Mouse (Mus musculus): ENCODE results near the gene Ergic1.

The Ergic1 gene

DNA sequence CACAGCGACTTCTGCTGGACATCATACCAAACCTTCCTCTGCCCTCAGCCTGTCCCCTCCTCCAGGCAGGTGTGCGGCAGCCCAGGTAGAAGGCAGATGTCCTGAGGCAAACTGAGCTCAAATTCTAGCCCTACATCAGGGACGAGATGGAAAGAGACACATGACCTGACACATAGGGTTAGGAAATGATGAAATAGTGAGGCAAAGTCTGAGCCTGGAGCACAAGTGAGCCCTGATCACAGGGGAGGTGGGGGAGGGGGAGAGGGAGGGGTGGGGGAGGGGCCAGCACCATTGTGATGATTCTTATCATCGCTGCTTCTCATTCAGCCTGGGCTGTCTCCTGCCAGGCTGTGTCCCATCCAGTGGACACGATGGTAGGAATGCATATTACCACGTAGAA lies 40.6 kb downstream of the Ergic1 start:
- no peak for DNase-seq

DNA sequence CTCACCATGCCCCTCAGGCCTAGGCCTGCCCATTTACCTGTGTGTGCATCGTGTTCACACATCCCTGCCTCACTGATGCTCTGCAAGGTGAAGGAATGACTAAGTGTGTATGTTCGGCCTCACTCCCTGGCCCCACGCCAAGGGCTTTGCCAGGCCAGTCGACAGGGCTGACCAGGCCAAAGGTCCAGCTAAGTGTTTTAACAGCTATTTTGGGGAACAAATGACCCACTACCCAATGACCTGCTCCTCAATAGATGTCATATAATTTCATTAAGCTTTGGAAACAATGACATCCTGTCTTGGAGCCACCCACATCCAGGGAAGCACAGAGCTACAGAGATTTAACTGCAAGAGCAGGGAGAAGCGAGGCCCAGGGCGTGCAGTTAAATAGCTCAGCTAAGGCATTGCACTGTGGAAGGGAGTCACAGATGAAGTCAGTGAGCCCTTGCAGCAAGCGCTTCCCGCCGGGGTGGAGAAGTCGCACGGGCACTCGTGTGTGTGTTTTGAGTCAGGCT lies 41.1 kb downstream of the Ergic1 start:
- peak; percentile 72 for DNase-seq

DNA sequence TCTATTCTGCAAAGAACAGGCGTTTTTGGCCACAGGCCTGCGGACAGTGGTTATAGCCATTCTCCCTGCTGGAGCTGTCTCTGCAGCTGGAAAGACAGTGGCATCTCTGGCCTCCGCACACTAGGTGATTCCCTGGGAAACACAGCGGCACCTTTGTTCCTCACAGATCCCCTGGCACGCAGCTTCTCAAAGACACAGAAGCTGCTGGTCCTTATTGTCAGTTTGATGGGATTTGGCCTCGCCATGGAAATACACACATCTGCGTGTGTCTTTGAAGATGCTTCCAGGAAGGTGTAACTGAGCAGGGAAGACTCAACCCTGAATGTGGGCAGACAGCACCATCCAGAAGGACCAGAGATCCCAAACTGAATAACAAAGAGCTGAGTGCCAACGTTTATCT lies 42.0 kb downstream of the Ergic1 start:
- DNase-seq: no peak

DNA sequence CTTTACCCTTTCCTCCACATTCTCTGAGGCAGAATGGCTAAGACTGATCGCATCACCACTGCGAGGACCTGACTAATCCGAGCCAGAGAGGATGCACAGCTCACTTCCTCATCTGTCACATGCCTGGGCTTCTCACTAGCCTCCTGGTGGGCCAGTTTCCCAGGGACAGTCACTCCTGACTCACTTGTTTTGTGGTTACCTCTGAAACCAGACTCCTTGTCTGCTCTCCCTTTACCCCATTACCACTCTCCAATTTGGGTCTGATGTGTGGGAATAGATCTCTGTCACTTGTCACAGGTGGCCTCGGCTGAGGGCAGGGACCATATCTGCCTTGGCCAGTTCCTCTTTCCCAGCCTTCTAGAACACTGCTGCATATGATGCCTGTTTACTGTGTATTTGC lies 44.3 kb downstream of the Ergic1 start:
- DNase-seq: no peak

DNA sequence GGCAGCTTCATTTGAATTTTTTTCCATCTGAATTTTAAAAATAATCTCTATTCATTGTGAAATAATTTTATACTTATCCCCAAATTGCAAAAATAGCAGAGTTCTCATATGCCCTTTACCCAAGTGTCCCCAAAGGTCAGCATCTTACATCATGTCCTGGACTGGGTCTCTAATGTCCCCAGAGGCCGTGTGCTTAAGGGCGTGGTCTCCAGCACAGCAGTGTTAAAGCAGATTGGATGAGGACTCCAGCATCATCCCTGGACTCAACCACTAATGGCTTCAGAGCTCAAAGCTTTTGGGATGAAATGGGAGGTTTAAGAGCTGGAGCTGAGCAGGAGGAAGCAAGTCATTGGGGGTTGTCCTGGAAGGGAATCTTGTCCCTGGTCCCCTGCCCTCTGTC lies 45.2 kb downstream of the Ergic1 start:
- no peak for DNase-seq

DNA sequence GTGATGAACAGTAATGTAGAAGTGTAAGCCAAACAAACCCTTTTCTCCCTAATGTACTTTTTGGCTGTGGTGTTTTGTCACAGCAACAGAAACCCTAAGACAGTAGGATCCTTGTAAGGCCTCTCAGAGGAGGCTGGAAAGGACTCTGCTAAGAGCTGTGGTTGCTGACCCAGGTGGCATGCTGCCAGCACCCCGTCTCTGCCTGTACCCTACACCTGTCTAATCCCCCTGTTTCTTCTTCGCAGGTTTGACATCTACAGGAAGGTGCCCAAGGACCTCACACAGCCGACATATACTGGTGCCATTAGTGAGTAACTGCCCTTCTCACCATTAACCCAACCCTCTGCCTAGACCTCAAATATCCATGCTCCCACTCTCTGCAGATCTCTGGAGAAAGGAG lies 47.1 kb downstream of the Ergic1 start:
- no peak for DNase-seq

DNA sequence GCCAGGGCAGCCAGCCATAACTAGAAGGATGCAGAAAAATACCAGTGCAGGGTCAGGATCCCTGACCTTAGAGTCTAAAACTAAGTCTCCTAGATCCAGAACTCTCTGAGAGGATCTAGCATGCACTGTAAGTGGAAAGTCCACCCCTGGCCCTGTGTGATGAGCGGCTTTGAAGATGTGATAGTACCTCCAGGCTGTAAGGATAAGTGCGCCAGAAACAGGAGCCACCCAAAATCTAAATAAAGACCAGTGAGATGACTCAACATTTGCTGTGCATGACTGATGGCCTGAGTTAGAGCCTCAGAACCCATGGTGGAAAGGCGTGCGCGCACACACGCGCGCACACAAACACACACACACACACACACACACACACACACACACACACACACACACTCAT lies 47.6 kb downstream of the Ergic1 start:
- DNase-seq: no peak

DNA sequence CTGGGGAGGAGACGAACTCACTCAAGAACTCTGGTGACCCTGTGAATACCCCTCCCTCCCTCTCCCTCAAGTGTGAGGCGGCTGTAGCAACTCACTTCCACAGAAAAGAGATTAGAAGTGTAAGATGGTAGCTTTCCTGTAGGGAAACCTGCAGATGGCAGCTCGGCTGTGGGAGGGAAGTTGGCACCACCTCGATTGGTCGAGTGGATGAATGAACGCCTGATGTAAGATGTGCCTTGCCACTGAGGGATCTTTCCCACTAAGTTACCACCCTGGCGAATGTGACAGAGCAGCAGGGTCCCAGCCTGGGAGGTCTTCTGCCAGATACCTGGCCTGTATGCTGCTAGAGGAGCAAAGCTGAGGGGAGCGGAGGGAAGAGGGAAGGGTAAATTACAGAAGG lies 48.5 kb downstream of the Ergic1 start:
- DNase-seq: no peak

DNA sequence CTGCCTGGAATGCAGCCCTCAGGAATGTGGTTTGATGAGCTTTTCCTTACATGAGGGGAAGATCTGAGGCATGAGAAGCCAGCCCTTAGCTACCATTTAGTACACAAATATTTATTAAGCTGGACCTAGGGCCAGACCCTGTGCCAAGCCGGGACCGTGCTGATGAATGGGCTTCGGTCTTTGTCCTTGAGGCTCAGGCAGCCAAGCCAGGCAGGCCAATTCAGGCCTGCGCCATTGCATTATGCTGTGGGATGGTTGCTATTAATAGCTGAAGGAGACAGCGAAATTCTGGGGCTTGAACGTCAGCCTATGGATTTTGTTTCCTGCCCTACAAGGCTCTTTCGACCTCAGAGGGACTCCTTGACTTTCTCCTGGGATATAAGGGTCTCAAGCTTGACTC lies 50.0 kb downstream of the Ergic1 start:
- no peak for DNase-seq

DNA sequence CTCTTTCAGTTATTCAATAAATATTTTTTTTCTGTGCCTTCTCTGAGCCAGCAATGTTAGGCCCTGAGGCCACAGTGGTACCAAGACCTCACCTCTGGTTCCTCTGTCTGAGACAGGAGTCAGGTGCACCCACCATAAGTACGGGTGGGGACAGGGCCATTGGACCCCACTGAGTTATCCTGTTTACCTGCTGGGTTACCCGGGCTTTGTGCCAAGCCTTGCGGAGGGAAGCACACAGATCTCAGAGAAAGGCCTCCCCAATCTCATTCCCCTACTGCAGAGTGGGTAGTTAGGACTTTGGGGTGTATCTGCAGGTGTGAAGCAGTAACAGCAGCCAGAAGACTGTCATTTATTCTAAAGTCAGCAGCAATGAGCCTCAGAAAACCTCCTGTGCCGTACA lies 50.6 kb downstream of the Ergic1 start:
- DNase-seq: no peak

DNA sequence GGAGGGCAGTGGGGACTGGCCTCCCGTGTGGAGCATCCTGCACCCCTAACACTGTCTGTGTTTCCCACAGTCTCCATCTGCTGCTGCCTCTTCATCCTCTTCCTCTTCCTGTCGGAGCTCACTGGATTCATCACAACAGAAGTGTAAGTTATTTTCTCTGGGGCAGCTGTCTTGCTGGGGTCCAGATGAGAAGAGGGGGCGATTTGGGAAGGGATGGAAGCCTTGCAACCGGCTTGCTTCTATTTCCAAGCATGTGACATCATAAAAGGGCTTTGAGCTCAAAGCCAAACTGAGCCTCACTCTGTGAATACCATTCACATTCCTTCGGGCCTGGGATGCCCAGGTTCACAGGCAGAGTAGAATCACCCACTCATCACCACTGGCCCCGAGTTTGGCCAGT lies 53.0 kb downstream of the Ergic1 start:
- DNase-seq: no peak

DNA sequence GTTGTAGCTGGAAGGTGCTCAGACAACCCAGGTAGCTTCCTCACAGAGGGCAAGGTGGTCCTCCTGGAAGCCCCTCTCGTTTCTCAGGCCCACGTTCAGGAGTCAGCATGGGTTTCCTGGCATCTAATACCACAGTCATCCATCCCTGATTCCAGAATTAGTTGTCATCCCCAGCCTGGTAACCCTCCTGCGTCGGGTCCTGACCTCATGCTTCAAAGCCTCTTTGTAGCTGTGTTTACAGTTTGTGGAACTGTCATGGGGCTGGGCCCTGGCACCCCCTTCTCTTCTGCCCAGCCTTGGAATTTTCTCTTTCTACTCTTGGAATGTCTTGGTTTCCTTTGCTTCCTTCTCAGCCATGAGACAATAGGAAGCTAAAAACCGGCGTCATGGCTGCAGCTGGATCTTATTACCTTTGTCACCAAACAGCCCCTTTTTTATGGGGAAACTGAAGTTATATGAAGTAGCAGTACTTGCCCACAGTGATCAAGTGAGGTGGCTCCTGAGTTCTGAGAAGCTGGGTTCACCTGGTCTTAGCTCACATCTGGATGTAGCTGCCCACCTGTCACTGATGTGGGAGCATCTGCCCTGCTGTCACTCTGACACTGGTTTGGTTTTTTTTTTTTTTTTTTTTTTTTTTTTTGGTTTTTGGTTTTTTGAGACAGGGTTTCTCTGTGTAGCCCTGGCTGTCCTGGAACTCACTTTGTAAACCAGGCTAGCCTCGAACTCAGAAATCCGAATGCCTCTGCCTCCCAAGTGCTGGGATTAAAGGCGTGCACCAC lies 53.6 kb downstream of the Ergic1 start:
- no peak for DNase-seq

DNA sequence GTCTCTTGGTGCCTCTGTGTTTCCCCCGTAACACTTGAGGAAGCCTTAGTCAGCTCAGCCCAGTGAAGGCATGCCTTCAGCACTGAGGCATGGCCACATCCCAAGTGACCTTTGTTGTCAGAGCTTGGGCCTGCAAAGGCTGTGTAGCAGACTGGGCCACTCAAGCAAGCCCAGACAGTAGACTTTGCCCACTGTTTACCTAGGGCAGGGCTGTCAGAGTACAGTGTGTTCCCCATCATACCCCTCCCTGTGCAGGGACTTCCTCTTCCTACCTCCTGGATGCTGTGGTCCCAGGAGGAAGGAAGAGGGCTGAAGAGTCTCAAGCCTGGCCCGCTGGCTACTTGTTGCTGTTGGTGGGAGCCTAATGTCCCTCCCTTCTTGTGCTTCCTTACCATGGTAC lies 55.4 kb downstream of the Ergic1 start:
- no peak for DNase-seq

DNA sequence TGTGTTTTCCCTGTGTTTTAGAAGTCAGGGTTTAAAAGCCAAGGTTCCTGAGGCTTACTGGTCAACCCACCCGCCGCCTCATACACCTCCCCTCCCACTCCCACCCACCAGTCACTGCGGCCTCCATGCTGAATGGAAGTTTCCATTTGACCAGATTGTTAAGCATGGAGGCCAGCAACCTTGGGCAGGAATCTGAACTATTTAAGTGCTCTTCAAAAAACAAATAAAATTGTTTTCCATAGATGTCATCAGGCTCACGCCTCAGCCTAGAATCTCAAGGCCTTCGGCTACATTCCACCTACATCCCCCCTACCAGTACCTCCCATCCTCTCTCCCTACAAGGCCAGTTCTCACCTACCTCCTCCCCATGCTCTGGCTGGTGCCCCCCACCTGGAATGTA lies 57.2 kb downstream of the Ergic1 start:
- no peak for DNase-seq

DNA sequence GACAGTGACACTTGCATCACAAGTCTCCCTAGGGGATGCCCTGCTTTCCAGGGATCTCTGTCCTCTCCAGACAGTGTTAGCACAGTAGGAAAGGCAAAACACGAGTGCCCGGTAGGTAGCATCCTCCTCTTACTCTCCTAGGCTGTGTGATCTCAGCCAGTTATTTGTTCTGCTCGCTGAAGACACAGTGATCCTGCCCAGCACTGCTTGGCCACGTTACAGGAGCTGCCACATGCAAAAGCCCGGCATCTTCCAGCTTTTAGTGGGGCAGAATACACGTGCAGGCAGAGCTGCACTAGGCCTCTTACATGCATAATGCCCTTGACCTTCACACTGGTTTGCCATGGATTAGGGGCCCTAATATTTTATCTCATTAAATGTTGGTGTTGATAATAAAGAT lies 58.3 kb downstream of the Ergic1 start:
- peak; percentile 69 for DNase-seq

DNA sequence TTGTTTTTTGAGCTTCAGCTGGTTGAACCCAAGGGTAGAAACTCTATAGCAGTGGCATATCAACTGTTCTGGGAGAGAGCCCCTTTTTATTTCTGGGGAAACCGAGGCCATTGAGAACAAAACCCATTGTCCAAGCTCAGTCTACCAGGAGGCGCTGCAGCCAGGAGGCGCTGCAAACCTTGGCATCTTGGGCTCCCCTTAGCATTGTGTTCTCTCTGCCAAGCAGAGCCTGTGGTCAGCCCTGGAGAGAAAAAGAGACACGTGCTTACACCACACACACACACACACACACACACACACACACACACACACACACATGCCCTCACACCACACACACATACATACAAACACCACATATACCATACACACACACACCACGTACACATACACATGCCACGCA lies 59.0 kb downstream of the Ergic1 start:
- DNase-seq: peak; percentile 58

DNA sequence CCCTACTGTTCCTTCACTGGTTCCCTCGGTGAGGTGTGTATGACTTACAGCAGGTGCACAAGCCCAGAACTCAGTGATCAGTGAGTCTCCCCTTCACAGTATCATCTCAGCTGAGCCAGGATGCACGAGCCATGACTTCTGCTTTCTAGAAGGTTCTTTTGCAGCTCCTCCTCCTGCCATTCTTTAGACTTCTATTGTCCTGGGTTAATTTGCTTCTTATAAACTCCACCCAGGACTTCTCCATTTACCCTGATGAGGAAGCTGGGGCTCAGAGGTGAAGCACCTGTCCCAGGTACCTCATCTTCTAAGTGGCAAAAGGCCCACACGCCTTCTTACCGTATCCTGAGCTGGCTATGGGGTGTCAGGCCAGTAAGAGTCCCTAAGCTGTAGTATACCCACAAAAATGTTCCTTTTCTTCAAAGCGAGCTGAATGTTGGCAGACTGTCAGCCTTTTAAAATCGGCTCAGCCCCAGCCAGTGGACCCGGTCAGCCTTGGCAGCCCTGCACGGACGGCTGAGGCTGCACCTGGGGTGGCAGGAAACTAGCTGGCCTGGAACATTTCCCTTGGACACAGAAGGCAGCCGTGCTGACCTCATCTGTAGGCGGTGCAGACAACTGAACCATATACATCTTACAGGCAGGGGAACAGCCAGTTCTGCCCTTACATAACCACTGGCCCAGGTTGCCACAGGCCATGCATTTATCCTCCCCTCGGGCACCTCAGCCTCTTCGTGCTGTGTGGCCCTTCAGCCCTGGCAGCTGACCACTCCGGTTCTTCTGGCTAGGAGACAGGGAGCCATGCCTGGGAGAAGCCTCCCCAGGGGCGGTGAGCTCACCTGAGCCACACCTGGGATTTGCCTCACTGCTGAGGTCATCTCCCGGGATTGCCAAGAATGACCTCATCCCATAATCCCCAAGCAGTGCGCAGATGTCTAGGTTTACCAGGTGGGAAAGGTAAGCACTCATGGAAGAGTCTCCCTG lies 59.8 kb downstream of the Ergic1 start:
- peak; percentile 95 for DNase-seq

DNA sequence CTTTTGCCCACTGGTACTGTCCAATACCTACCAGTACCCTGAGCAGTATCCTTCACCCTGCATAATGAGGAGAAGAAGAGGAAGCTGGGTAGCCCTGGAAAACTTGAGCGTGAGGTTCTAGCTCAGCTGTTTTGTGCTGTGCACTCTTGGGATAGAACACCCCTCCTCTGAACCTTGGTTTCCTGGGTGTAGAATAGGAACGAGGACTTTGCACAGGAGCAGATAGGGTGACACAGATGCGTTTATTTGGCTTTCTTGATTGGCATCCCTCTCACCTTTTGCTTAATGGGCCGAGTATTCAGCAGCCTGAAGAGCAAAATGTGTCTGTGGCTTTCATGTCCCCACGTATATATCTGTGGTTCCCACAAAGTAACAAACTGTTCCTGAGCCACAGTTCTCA lies 60.6 kb downstream of the Ergic1 start:
- no peak for DNase-seq

DNA sequence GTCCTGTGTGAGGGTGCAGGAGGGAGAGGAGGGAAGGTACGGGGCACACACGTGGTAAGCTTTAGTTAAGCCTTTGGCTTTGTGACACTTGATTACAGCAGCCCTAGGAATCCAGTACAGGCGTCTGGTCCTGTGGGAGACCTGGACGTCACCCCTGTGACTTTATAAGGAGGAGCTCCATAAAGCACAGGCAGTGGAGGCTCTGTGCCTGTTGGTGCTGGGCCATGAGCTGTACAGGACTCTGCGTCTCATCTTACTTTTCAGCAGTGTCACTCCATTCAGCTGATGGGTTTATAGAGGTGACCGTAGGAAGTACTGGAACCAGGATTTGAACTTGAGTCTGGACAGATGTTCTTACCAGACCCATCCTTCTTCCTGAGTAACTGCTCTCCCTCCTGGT lies 62.7 kb downstream of the Ergic1 start:
- no peak for DNase-seq

DNA sequence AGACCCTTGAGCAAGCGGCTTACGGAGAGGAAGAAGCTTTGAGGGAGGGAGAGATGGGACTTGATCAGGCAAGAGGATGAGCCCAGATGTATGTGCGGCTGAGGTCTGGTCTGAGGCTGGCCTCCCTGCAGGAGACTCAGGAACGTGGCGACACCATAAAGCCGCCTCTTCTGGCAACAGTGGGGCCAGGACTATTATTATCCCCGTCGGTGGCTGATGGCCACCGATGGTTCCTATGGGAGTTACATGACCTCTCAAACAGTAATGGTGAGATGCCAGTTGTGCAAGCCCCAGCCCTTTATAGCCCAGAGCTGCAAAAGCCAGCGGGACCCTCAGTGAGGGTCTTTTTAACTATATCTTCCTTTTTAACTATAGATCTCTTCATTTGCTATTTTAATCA lies 63.7 kb downstream of the Ergic1 start:
- no peak for DNase-seq

DNA sequence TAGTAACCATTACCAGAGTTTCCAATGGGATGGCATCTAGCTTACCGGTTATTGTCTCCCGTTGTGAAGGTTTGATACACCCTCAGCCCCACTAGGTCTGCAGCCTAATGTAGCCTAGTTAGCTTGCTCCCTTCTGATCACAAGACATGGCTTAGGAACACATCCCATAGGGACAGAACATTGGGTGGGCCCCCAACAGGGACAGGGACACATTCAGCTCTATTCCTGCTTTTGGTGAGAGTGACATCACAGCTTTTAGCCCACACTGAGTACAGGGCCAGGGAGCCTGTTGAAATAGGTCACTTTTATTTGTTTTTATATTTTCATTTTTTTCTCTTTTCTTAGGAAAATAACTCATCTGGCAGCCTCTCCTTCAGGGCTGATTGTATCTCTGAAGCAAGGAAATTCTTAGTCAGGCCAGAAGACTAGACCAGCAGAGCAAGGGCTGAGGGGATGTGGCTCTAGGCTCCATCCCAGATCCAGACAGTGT lies 64.3 kb downstream of the Ergic1 start:
- DNase-seq: no peak

DNA sequence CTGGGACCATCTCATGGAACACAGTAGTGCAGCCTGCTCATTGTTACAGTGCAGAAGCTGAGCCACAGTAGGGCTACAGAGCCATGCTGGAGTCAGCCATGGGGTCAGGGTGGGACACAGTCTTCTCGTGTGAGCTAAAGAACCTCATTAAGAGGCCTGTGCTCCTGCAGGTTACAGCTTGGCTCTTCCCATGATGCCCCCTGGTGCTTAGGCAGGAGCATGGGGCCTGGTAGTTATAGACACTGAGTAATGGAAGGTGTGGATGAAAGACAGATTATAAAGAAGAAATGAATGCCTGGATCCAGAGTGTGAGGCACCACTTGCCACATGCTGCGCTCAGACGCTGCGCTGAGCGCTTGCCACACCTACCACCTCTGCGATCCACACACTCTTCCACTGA lies 67.2 kb downstream of the Ergic1 start:
- no peak for DNase-seq

DNA sequence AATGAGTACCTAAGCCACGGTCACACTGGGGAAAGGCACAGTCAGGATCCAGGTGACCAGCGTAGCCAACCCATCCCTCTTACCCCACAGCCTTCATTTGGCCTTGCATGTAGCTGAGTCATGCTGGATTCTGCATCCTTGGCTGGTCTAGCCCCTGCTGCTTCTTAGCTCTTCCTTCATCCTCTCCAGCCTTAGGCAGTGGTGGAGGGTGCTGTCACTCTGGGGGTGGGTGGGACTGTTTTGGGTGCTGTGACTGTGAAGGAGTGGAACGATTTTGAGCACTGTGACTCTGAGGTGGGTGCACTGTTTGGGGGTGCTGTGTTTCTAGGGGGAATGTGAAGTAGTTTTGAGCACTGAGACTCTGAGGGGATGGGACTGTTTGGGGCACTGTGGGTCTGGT lies 67.6 kb downstream of the Ergic1 start:
- no peak for DNase-seq

DNA sequence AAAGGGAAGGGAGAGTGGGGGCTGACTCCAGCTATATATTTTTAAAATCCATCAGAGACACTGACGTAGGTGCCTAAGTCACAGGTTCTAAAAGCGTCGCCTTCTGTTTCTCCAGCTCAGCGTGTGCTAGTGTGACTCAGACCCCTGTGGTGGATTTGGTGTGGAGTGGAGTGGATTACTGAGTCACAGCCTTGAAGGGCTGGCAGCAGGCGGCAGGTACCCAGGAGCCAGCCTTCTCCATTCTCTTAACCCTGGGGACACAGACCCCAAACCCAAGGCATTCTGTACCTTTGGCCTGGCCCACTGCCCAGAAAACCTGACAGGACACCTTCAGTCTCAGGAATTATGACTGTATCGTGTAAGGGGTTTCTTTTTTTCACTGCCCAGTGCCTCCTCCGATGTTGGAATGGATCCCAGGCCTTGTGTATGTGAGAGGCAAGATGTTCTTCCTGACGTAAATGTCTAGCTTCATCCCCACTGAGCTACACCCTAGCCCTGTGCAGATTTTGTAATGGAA lies 70.6 kb downstream of the Ergic1 start:
- peak; percentile 76 for DNase-seq

Measured in cerebellum, adult 9-10 months (tissue).